22 mouse cellular contexts compared by ENCODE assay signal in genomic region chr2:28917156-28917517, GRCm38 (mm10). TPM values are rescaled to one million over a fixed set of nuclear protein-coding genes. Genes with fewer than 3 reads are reported as not detected.
A peak's percentile ranks its signal among the peaks of the same experiment; 100 is the strongest.
DNase-seq lines count a peak whose midpoint lies in the region; ATAC-seq and TF ChIP-seq lines count a peak whose summit lies in the region.
"Had no signal": no experiment of that assay in that cellular context is flagged by ENCODE, and none has a peak within 500 bp of the region (broad histone marks: within the 10 kb centered on the region; RNA-seq: fewer than 3 reads in every experiment).

No protein-coding gene starts in this region.

- peak overlapping the region; percentile 16; the same call in 1 of the 2 replicates for H3K27ac ChIP-seq in cerebellum, adult 2 months (ENCODE audit: insufficient read depth, low read length)
- no peak overlapping the region for H3K27ac ChIP-seq in neural tube, embryonic 11.5 days (ENCODE audit: low read depth, low read length)
- H3K27ac ChIP-seq in limb, embryonic 10.5 days = no peak overlapping the region
- H3K27ac ChIP-seq: heart, embryonic 10.5 days; left cerebral cortex, adult 2 months; limb, embryonic 15.5 days; macrophage; stomach, embryonic 15.5 days had no signal

- ATAC-seq in neural tube, embryonic 11.5 days (ENCODE audit: insufficient read depth, low FRiP score, low TSS enrichment) = no peak
- ATAC-seq: intestine, embryonic 16.5 days had no signal

- 0 out of 2 replicates have a peak overlapping the region, but pooled peaks have one; percentile 18 for H3K9ac ChIP-seq in neural tube, embryonic 11.5 days (ENCODE audit: low read length)
- H3K9ac ChIP-seq: limb, embryonic 15.5 days; stomach, embryonic 15.5 days had no signal

- H3K27me3 ChIP-seq in cerebellum, adult 2 months (ENCODE audit: control insufficient read depth, insufficient read depth, low read length) = no peaks in the 10 kb centered on the region
- H3K27me3 ChIP-seq in neural tube, embryonic 11.5 days (ENCODE audit: control insufficient read depth, insufficient read depth, low read length) = peaks cover 89% of the 10 kb centered on the region
- peaks cover 100% of the 10 kb centered on the region for H3K27me3 ChIP-seq in limb, embryonic 10.5 days (ENCODE audit: low read depth, poor library complexity, severe bottlenecking)

- TF ChIP-seq POLR2A in cerebellum, adult 2 months (IDR thresholded peaks at IDR 0.05; ENCODE audit: borderline replicate concordance, insufficient read depth, low read length) = no peak

- no peaks in the 10 kb centered on the region for H3K36me3 ChIP-seq in neural tube, embryonic 11.5 days (ENCODE audit: control insufficient read depth, insufficient read depth, low read length)
- no peaks in the 10 kb centered on the region for H3K36me3 ChIP-seq in limb, embryonic 10.5 days
- H3K36me3 ChIP-seq: heart, embryonic 10.5 days; limb, embryonic 15.5 days; stomach, embryonic 15.5 days had no signal

- H3K4me3 ChIP-seq in cerebellum, adult 2 months (replicated peaks; ENCODE audit: insufficient read depth, low read depth, low read length) = peak overlapping the region; percentile 82
- peak overlapping the region; percentile 29; the same call in 1 of the 2 replicates for H3K4me3 ChIP-seq in neural tube, embryonic 11.5 days (ENCODE audit: low read depth, low read length)
- H3K4me3 ChIP-seq in limb, embryonic 10.5 days = no peak overlapping the region
- H3K4me3 ChIP-seq: left cerebral cortex, adult 2 months; stomach, embryonic 15.5 days had no signal

- DNase-seq in cerebellum, adult 2 months = peak in 1 of 2 experiments; percentile 24
- no peak for DNase-seq in cerebellum, adult 11 months
- DNase-seq in neural tube, embryonic 11.5 days (ENCODE audit: low spot score) = peak; percentile 32
- DNase-seq in neural tube, embryonic 10.5 days (ENCODE audit: extremely low spot score, low spot score) = no peak
- DNase-seq in limb, embryonic 10.5 days (ENCODE audit: low spot score) = peak; percentile 37
- peak; percentile 8 for DNase-seq in naive thymus-derived CD4-positive, alpha-beta T cell, adult 2 months (ENCODE audit: low read depth)
- no peak for DNase-seq in kidney, postnatal 10 days
- DNase-seq in left cerebral cortex, postnatal 25 days (ENCODE audit: low spot score in 2 of 2) = no peak
- DNase-seq: adrenal gland, postnatal 36 days; gastrocnemius, postnatal 14 days; lung, adult 18-20 months; thymus, postnatal 25 days had no signal

- intact Hi-C loops in left cerebral cortex, postnatal 25 days (cut with DNase I) = no loop called here

- peak overlapping the region; percentile 45 for H3K4me2 ChIP-seq in neural tube, embryonic 11.5 days (ENCODE audit: low read depth)

- H3K9me3 ChIP-seq in neural tube, embryonic 11.5 days (ENCODE audit: control insufficient read depth, low read length) = no peaks in the 10 kb centered on the region
- no peaks in the 10 kb centered on the region for H3K9me3 ChIP-seq in limb, embryonic 10.5 days (replicated peaks)
- H3K9me3 ChIP-seq: heart, embryonic 10.5 days; limb, embryonic 15.5 days; stomach, embryonic 15.5 days had no signal

- peaks cover 6% of the 10 kb centered on the region for H3K4me1 ChIP-seq in cerebellum, adult 2 months (ENCODE audit: control insufficient read depth, insufficient read depth, low read length)
- peaks cover 7% of the 10 kb centered on the region for H3K4me1 ChIP-seq in neural tube, embryonic 11.5 days (ENCODE audit: control insufficient read depth, insufficient read depth, low read length)
- H3K4me1 ChIP-seq in limb, embryonic 10.5 days = peaks cover 13% of the 10 kb centered on the region

- TF ChIP-seq CTCF in cerebellum, adult 2 months (IDR thresholded peaks at IDR 0.05; ENCODE audit: borderline replicate concordance, insufficient read depth, low read depth, low read length) = no peak

- 52% methylated on average over 11 of the region's 11 CpGs for WGBS in cerebellum, adult 2 months
- 2% methylated on average over 11 of the region's 11 CpGs for WGBS in neural tube, embryonic 11.5 days
- 2% methylated on average over 11 of the region's 11 CpGs for WGBS in limb, embryonic 10.5 days

RNA-seq across cellular contexts. Expression of gene Barhl1, which starts 0.7 kb away (rescaled TPM):
- polyA plus RNA-seq in cerebellum, adult 2 months (2012; rRNA removed) = 12.0 and 12.6 TPM in 2 replicates
- polyA plus RNA-seq in neural tube, embryonic 11.5 days (2014; fragmentation: Nextera tagmentation; extraction: Ambion mirVana) = 9.2 and 10.2 TPM in 2 replicates
- polyA plus RNA-seq in limb, embryonic 10.5 days (2016; fragmentation: Nextera tagmentation; extraction: Ambion mirVana) = not detected in 2 replicates
- not detected for total RNA-seq in left cerebral cortex, postnatal 25 days (2021)
- total RNA-seq: adrenal gland, postnatal 36 days; gastrocnemius, postnatal 14 days; heart, postnatal 14 days; layer of hippocampus, adult 8-10 months; left cerebral cortex, adult 2 months had no signal
- polyA plus RNA-seq: heart, embryonic 10.5 days; intestine, embryonic 16.5 days; kidney, embryonic 16.5 days; macrophage; small intestine, adult 2 months had no signal

Comparison
In these comparisons a context has a peak if more than half of its experiments do, and no peak if none do; other contexts are left out.
1. DNase-seq: peak in neural tube, embryonic 11.5 days (single experiment), limb, embryonic 10.5 days (single experiment) and naive thymus-derived CD4-positive, alpha-beta T cell, adult 2 months (single experiment); none in cerebellum, adult 11 months (single experiment), neural tube, embryonic 10.5 days (single experiment), kidney, postnatal 10 days (single experiment) and left cerebral cortex, postnatal 25 days (0 of 2).
2. RNA of gene Barhl1, which starts 0.7 kb away (polyA plus RNA-seq): 12.0 to 12.6 TPM in cerebellum, adult 2 months and 9.2 to 10.2 TPM in neural tube, embryonic 11.5 days; not detected in limb, embryonic 10.5 days; every median in the first group is over 10 times any median in the second.